Mouse (Mus musculus) kidney, adult 2 months (tissue): ENCODE measurements around the gene Rps21. TPM values are rescaled to one million over a fixed set of nuclear protein-coding genes. Genes with fewer than 3 reads are reported as not detected.
A peak's percentile ranks its signal among the peaks of the same experiment; 100 is the strongest.

ENCODE experiments used
- DNase-seq: peaks from one replicate; pipeline ENCODE4 v3.0.0; 2021
- H3K27ac ChIP-seq: fragments of 200-500 bp; 2 replicates; pipeline ENCODE4 v1.5.1; 2012; ENCODE audit warnings: low read depth, low read length, control low read depth, inconsistent platforms; ENCODE audit not compliant: insufficient read depth
- H3K27me3 ChIP-seq: fragments of 200-500 bp; replicated peaks from 2 replicates; pipeline ENCODE4 v1.6.1; 2012; ENCODE audit warnings: mild to moderate bottlenecking, moderate library complexity, low read length, inconsistent platforms; ENCODE audit not compliant: control insufficient read depth, insufficient read depth
- H3K36me3 ChIP-seq: fragments of 200-500 bp; 2 replicates; pipeline ENCODE4 v1.6.1; 2012; ENCODE audit warnings: mild to moderate bottlenecking, moderate library complexity, low read length, inconsistent platforms; ENCODE audit not compliant: control insufficient read depth, insufficient read depth
- H3K4me1 ChIP-seq: fragments of 200-500 bp; 2 replicates; pipeline ENCODE4 v1.6.1; 2011; ENCODE audit warnings: low read length; ENCODE audit not compliant: control insufficient read depth, insufficient read depth
- H3K4me3 ChIP-seq: fragments of 200-500 bp; 2 replicates; pipeline ENCODE4 v1.5.1; 2011; ENCODE audit warnings: mild to moderate bottlenecking, low read depth, low read length, control low read depth; ENCODE audit not compliant: insufficient read depth
- CTCF ChIP-seq: fragments of 200-500 bp; conservative IDR thresholded peaks from 2 replicates; pipeline ENCODE4 v1.5.1; 2011; ENCODE audit warnings: low read depth, mild to moderate bottlenecking, control low read depth, low read length, moderate library complexity, mixed read lengths; ENCODE audit not compliant: insufficient read depth, insufficient read length
- POLR2A ChIP-seq: fragments of 200-500 bp; IDR thresholded peaks from one replicate; pipeline ENCODE4 v1.6.1; 2011; ENCODE audit warnings: low read depth, low read length, control low read depth
- WGBS: fragments of 180-500 bp; shearing (Covaris S2); methylation state at CpG from one replicate; pipeline ENCODE4 v1.1.7; 2018; 5-methylcytosine and 5-hydroxymethylcytosine counted together
- polyA plus RNA-seq: library from polyadenylated mRNA; depleted of rRNA; stranded (reverse); fragments of >200 nt; gene quantifications from 2 replicates; pipeline ENCODE4 v1.2.3, GENCODE M21; 2012

Gene Rps21
- polyA plus RNA-seq, 1 experiment = 2,294 TPM

GRCm38 (mm10) chr2:180277773-180278320 is 20.7 kb downstream of the Rps21 start:
- DNase-seq = peak; percentile 31
- Histone ChIP-seq H3K27me3 (no peaks in the 10 kb centered on the region), H3K27ac (no peak overlapping the region), H3K4me1 (peaks cover 8% of the 10 kb centered on the region; the same call in 1 of the 2 replicates), H3K36me3 (no peaks in the 10 kb centered on the region), H3K4me3 (no peak overlapping the region)
- TF ChIP-seq POLR2A = no peak
- no peak for TF ChIP-seq CTCF
- 54% methylated on average over 8 of the region's 8 CpGs for WGBS

- no peak for DNase-seq
- no peak overlapping the region for H3K4me3 ChIP-seq
- peaks cover 3% of the 10 kb centered on the region; the same call in 1 of the 2 replicates for H3K4me1 ChIP-seq
- H3K27ac ChIP-seq = no peak overlapping the region
- no peaks in the 10 kb centered on the region for H3K27me3 ChIP-seq
- 89% methylated on average over 8 of the region's 8 CpGs for WGBS
- H3K36me3 ChIP-seq = no peaks in the 10 kb centered on the region
- TF ChIP-seq POLR2A (no peak), CTCF (no peak)
Measured at GRCm38 (mm10) chr2:180279321-180279720, 22.1 kb downstream of the Rps21 start.

GRCm38 (mm10) chr2:180288966-180289365 is 31.8 kb downstream of the Rps21 start:
- H3K27me3 ChIP-seq = no peaks in the 10 kb centered on the region
- H3K4me1 ChIP-seq = no peaks in the 10 kb centered on the region
- no peaks in the 10 kb centered on the region for H3K36me3 ChIP-seq
- no peak for DNase-seq
- peak overlapping the region; percentile 56 for H3K27ac ChIP-seq
- 51% methylated on average over 11 of the region's 11 CpGs for WGBS
- H3K4me3 ChIP-seq = no peak overlapping the region
- TF ChIP-seq POLR2A (no peak), CTCF (no peak)

- peak within 1 kb of the TSS; percentile 69 for H3K27ac ChIP-seq
- 44% methylated on average over 16 of the region's 16 CpGs for WGBS
Measured at GRCm38 (mm10) chr2:180289440-180290108, 32.4 kb downstream of the Rps21 start, which contains the start of gene Rbbp8nl. Gene Rbbp8nl, minus strand, starts transcription at chr2:180289879.

GRCm38 (mm10) chr2:180290503-180290902 is 33.3 kb downstream of the Rps21 start:
- Histone ChIP-seq H3K4me1 (no peaks in the 10 kb centered on the region), H3K27me3 (no peaks in the 10 kb centered on the region), H3K4me3 (no peak overlapping the region), H3K36me3 (no peaks in the 10 kb centered on the region), H3K27ac (no peak overlapping the region)
- 55% methylated on average over 6 of the region's 6 CpGs for WGBS
- DNase-seq = no peak
- TF ChIP-seq CTCF (no peak), POLR2A (no peak)

More at GRCm38 (mm10) chr2:180289440-180290108, 32.4 kb downstream of the Rps21 start, which contains the start of gene Rbbp8nl:
- Histone ChIP-seq H3K36me3 (no peaks in the 10 kb centered on the region), H3K4me1 (no peaks in the 10 kb centered on the region), H3K27me3 (no peaks in the 10 kb centered on the region), H3K4me3 (no peak within 1 kb of the TSS)
- no peak for TF ChIP-seq CTCF
- no peak for TF ChIP-seq POLR2A
- peak; percentile 76 for DNase-seq

GRCm38 (mm10) chr2:180291566-180291965 is 34.4 kb downstream of the Rps21 start:
- Histone ChIP-seq H3K36me3 (no peaks in the 10 kb centered on the region), H3K4me3 (no peak overlapping the region), H3K4me1 (no peaks in the 10 kb centered on the region), H3K27me3 (no peaks in the 10 kb centered on the region), H3K27ac (no peak overlapping the region)
- TF ChIP-seq CTCF (no peak), POLR2A (no peak)
- DNase-seq = no peak
- WGBS = 66% methylated on average over 5 of the region's 5 CpGs

GRCm38 (mm10) chr2:180292026-180292425 is 34.8 kb downstream of the Rps21 start:
- Histone ChIP-seq H3K4me3 (no peak overlapping the region), H3K27me3 (no peaks in the 10 kb centered on the region), H3K36me3 (no peaks in the 10 kb centered on the region), H3K27ac (no peak overlapping the region), H3K4me1 (no peaks in the 10 kb centered on the region)
- 47% methylated on average over 4 of the region's 4 CpGs for WGBS
- DNase-seq = no peak
- TF ChIP-seq POLR2A (no peak), CTCF (no peak)
